Mouse (Mus musculus) midbrain, embryonic 11.5 days (tissue): ENCODE results near the gene Cfc1. TPM values are rescaled to one million over a fixed set of nuclear protein-coding genes. Genes with fewer than 3 reads are reported as not detected.

Experiments
- ATAC-seq: fragments of 200-750 bp; cut with Nextera tagmentation; 2 replicates; pipeline ENCODE4 v1.8.0; 2017; ENCODE audit warnings: moderate TSS enrichment, moderate library complexity; ENCODE audit not compliant: low FRiP score
- DNase-seq: peaks from one replicate; pipeline ENCODE4 v3.0.0; 2015; ENCODE audit warnings: low spot score; ENCODE audit errors: missing footprints
- H3K27ac ChIP-seq: fragments of 300-500 bp; sonication (generic); 2 replicates; pipeline ENCODE4 v1.5.1; 2014; ENCODE audit warnings: low read depth, low read length
- H3K27me3 ChIP-seq: fragments of 300-500 bp; sonication (generic); 2 replicates; pipeline ENCODE4 v1.6.1; 2014; ENCODE audit warnings: mild to moderate bottlenecking, low read length, moderate library complexity, mixed read lengths; ENCODE audit not compliant: control insufficient read depth, insufficient read depth
- H3K36me3 ChIP-seq: fragments of 300-500 bp; sonication (generic); 2 replicates; pipeline ENCODE4 v1.6.1; 2014; ENCODE audit warnings: mild to moderate bottlenecking, low read length, moderate library complexity, mixed read lengths; ENCODE audit not compliant: control insufficient read depth, insufficient read depth
- H3K4me1 ChIP-seq: fragments of 300-500 bp; sonication (generic); 2 replicates; pipeline ENCODE4 v1.6.1; 2014; ENCODE audit warnings: low read length; ENCODE audit not compliant: control insufficient read depth, insufficient read depth
- H3K4me2 ChIP-seq: fragments of 300-500 bp; sonication (generic); 2 replicates; pipeline ENCODE4 v1.6.1; 2014; ENCODE audit warnings: mild to moderate bottlenecking, moderate library complexity
- H3K4me3 ChIP-seq: fragments of 300-500 bp; sonication (generic); 2 replicates; pipeline ENCODE4 v1.5.1; 2014; ENCODE audit warnings: low read depth, low read length
- H3K9ac ChIP-seq: fragments of 300-500 bp; sonication (generic); 2 replicates; pipeline ENCODE4 v1.6.1; 2014; ENCODE audit warnings: low read length
- H3K9me3 ChIP-seq: fragments of 300-500 bp; sonication (generic); 2 replicates; pipeline ENCODE4 v1.6.1; 2016; ENCODE audit warnings: low read length; ENCODE audit not compliant: control insufficient read depth
- WGBS: fragments of 180-500 bp; shearing (Covaris S2); extraction: QIAGEN DNeasy Blood & Tissue Kit; methylation state at CpG from one replicate; pipeline ENCODE4 v1.1.7; 2014; 5-methylcytosine and 5-hydroxymethylcytosine counted together
- polyA plus RNA-seq: library from polyadenylated mRNA; unstranded; fragments of >200 nt; fragmentation: Nextera tagmentation; extraction: Ambion mirVana; gene quantifications from 2 replicates; pipeline ENCODE4 v1.2.1, GENCODE M21; 2014

Cfc1 gene
- polyA plus RNA-seq, 1 experiment from 2014 or later = not detected

GRCm38 (mm10) chr1:34587298-34588096, 52.0 kb downstream of the Cfc1 start:
- ATAC-seq (no peak), DNase-seq (no peak)
- 88% methylated on average over 22 of the region's 22 CpGs for WGBS
- Histone ChIP-seq H3K27ac (no peak overlapping the region), H3K9me3 (no peaks in the 10 kb centered on the region), H3K4me2 (no peak overlapping the region), H3K36me3 (no peaks in the 10 kb centered on the region), H3K4me1 (no peaks in the 10 kb centered on the region), H3K27me3 (no peaks in the 10 kb centered on the region), H3K9ac (no peak overlapping the region), H3K4me3 (no peak overlapping the region)

Other genes starting within 250 kb of the Cfc1 start
- 73.9 and 78.3 TPM in 2 replicates for gene Ccdc115, start 96.0 kb upstream of the Cfc1 start, polyA plus RNA-seq
- 90.3 and 94.0 TPM in 2 replicates for gene Imp4, start 95.8 kb upstream of the Cfc1 start, polyA plus RNA-seq
- gene Ptpn18, start 75.9 kb upstream of the Cfc1 start, polyA plus RNA-seq = 5.5 and 7.3 TPM in 2 replicates
- not detected in 2 replicates for gene Prss39, start 37.2 kb upstream of the Cfc1 start, polyA plus RNA-seq
- not detected in 2 replicates for gene Prss40, start 25.3 kb downstream of the Cfc1 start, polyA plus RNA-seq
- 4.1 and 4.8 TPM in 2 replicates for gene Amer3, start 44.0 kb downstream of the Cfc1 start, polyA plus RNA-seq